Mouse (Mus musculus) kidney, adult 2 months (tissue): Measurements from ENCODE around the gene Sag.

ENCODE experiments used
- CTCF ChIP-seq: fragments of 200-500 bp; conservative IDR thresholded peaks from 2 replicates; pipeline ENCODE4 v1.5.1; 2011; ENCODE audit warnings: low read depth, mild to moderate bottlenecking, control low read depth, low read length, moderate library complexity, mixed read lengths; ENCODE audit not compliant: insufficient read depth, insufficient read length
- POLR2A ChIP-seq: fragments of 200-500 bp; IDR thresholded peaks from one replicate; pipeline ENCODE4 v1.6.1; 2011; ENCODE audit warnings: low read depth, low read length, control low read depth

DNA sequence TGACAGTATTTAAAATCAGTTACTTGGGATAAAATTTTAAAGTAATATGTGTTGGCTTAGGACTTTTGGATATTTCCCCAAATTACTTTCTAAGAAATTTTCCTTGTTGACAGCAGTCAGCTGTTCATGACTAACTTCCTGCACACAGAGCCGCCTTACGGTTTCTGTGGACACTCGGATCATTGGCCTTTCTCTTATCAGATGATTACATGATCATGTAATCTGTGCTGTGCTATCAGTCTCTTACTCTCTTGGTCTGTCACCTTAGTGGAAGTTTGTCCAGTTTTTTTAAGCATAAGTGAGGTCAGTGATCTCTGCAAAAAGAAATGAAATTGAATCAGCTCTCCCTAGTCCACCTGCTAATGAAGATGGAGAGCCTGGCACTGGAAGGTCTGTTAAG lies 31.8 kb upstream of the Sag start:
- TF ChIP-seq POLR2A (no peak), CTCF (no peak)
